Mouse (Mus musculus): ENCODE results near the gene Tmco3.

Gene Tmco3

DNA sequence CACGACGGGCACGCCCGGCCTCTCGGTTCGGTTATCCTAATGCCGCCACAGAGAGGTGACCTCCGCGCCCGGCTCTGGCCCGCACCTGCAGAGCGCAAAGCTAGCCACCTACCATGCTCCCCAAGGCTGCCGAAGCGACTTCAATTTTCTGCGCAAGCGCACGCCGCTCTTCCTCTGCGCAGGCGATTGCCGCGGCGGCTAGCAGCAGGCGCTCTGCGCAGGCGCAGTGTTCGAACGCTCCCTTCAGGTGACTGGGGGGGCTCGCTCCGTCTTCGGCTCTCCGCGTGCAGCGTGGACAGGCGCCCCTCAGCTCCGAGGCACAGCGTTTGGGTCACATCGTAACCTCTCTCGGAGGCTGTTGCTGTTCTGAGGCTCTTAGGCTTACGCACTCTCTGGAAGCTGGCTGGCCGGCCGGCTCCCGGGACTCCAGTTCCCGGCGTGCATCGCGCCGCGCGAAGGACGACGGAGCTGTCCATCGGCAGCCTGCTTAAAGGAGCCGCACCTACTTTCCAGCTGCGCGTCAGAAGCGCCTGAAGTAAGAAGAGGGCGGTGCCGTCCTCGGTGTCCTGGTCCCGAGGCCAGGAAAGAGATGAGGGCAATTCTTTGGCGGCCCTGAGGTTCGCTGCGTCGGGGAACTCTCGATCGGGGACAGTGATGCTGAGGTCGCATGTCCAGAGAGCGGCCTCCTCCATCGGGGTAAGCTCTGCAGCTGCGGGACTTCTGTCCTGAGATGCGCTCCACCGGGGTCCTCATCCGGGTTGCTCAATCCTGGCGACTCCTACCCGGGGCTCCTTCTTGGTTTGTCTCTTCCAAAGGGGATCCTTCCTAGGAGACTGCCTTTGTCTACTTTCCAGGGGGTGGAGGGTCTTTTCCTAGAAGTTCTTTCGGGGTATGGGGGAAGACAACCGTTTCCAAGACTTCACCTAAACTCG is at the start of gene Tmco3, which contains the start of gene Dcun1d2:
TSS of gene Tmco3 (plus strand) at position 499 of the 932 bp plus-strand sequence.
TSS of gene Dcun1d2 (minus strand) at position 440 of the 932 bp plus-strand sequence.
- DNase-seq (ENCODE audit: low spot score) = peak; percentile 96

DNA sequence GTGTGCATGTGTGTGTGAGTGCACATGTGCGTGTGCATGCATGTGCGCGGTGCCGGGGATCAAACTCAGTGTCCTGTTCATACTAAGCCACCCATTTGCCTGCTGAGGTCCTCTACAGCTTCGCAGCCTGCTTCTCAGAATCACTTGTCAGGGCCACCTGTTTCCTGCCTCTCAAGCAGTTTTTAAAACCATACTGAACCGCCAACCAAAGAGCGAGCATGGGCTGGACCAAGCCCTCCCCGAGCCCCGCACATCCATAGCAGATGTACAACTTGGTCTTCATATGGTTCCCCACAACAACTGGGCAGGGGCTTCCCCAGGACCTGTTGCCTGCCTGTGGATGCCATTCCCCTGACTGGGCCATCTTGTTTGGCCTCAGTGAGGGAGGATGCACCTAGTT is 47.9 kb upstream of the Tmco3 start:
- no peak for DNase-seq (ENCODE audit: low spot score)

DNA sequence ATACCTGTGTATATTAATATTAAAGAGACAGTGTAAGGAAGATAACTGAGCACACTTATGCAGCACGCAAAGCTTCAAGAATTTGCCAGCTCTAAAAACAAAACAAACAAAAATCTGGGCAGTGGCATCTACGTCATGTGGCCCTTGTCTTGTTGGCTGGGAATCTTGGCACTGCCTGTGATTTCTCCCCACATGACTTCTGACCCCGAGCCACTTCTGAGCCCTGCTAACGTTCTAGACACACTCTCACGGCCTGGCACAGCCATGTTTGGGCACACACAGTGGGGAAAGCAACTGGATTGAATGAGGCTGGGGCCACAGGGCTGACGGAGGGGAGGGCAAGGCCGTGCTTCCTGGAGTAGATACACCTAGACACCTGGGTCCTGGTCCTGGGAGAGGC is 47.3 kb upstream of the Tmco3 start:
- no peak for DNase-seq (ENCODE audit: low spot score)

DNA sequence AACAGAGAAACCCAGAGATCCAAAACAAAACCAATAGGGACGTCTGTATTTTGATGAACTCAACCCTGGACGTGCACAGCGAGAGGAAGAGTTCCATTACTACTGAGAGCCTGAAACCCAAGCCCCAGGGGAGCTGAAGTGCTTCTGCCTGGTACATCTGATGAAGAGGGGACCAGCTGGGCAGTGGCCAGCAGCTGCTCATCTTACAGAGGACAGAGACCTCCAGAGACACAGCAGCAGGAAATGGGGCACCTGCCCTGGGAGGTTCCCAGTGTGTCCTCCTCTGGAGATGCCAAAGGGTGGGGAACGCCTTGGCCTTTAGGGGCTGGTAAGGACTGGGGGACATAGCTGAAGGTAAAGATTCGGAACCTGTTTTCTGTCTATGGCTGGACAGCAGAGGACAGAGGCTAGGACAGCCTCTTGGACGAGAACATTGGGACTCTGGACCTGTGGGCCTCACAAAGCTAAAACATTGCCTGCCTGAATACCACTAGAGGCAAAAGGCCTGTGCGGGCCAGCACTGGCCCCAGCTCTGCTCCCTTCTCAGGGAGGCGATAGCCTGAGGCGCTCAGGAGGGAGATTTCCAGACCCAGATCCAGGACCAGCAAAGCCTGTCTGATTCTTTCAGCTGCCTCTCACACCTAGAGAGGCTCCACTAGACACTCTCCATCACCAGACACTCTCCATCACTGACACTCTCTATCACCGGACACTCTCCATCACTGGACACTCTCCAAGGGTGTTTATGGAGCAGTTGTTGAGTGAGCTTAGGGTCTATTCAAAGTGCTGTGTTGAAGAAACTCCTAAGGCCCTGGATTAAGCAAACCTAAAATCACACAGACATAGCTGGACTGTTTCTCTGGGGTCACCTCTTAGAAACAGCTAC is 44.8 kb upstream of the Tmco3 start:
- DNase-seq (ENCODE audit: low spot score) = no peak

DNA sequence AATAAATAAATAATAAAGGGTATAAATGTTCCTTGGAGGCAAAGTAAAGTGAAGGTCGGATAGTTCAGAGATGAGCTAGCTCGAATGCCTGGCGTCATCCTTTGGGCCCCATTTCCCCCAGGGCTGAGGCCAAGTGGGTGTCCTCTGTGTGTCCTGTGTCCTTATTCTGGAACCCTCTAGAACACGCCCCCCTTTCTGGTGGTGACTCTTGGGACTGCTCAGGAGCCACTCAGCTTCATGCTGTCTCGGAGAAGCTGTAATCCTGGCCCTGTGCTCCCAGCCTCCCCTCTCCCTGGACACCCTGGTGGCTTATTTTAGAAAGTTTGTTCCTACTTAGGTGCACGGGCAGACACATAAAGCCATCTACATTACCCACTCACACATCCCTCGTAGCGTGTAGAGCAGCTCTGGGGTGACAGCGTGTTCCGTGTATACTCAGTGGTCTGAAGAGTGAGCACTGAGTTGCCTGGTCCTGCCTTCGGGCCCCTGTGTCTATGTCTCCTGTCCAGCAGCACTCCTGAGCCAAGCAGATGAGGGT is 43.6 kb upstream of the Tmco3 start:
- no peak for DNase-seq (ENCODE audit: low spot score)

DNA sequence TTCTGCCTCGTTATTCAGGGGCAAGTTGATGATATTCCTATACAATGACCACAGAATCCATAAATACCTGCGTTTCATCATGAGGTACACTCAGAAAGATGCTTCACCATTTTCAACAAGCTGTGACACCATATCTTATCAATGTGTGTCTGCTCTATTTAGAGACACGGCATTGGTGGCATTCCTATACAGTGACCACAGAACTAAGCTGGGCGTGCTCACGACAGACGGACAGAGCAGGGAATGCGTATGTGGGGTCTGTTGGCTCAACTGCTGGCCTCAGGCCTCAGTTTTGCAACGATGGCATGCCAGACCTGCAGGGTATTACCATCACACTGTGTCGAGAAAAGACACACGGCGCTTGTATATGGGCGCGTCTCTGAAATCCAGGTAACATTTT is 35.2 kb upstream of the Tmco3 start:
- DNase-seq (ENCODE audit: low spot score) = no peak

DNA sequence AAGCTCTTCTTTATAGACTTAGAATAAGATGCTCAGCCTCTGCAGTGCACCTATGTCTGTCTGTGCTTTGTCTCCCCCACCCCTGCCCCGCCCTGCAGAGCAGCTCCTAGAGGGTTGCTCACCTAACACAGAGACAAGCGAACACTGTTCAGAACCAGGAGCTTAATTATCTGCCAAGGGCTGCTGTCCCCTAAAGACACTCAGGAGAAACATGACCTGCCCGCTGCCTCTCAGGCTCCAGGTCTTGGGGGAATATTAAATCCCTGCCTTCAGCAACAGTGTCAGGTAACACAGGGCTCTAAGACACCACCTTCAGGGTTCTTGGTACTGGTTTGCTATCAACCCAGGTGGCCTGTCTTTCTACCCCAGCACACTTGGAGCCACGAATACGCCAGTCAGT is 34.6 kb upstream of the Tmco3 start:
- no peak for DNase-seq (ENCODE audit: low spot score)

DNA sequence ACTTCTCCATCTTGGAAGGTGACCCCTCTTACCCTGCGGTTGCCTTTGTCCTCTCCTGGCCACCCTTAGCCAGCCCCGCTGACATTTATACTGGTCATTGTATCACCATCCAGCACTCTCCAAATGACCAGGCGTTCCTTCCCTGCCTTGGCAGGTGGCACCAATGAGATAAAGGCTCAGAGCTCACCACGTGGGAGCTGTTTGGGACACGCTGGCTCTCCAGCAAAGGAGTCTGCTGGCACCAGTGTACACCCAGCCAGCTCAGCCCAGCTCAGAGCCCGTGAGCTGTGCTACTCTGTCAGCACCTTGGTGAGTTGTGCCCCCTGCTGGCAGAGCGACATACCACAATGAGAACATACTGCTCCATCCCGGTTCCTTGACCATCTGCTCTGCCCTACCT is 34.0 kb upstream of the Tmco3 start, which contains the start of gene Adprhl1:
TSS of gene Adprhl1 (minus strand) at position 144 of the 400 bp plus-strand sequence.
- DNase-seq (ENCODE audit: low spot score) = peak; percentile 20

DNA sequence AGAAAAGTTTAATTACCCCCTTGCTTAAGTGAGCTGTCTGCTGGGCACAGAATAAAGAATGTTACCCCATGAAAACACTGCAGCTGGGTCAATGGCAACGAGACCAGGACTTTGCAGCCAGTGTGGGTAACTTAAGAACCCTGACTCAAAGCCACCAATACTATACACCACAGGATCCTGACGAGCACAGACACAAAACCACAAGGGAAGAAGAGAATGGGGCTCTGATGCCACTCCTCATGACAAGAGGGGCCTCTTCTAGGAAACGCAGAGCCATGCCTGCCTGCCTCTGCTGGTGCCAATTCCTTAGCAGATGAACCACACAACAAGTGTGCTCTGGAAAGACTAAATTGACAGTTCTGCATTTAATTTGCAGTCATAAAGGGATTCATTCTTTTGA is 24.6 kb upstream of the Tmco3 start:
- DNase-seq (ENCODE audit: low spot score) = no peak

DNA sequence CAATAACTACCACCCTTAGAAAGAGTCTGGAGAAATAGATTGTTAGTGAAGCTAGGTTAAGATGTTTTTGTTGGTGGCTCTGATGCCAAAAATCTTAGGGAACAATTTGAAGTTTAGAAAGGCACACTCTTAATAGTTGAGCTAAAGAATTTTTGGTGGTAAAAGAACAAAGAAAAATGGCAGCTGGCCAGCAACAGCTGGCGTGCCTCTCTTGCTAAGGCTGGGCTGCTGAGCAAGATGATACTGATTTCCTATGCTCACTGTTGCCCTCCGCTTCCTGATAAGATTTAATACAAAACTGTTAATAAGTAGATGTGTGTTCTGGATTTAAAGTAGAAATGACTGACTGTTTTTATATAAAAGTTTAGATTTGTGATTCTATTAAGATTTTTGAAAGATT is 20.4 kb upstream of the Tmco3 start:
- no peak for DNase-seq (ENCODE audit: low spot score)

DNA sequence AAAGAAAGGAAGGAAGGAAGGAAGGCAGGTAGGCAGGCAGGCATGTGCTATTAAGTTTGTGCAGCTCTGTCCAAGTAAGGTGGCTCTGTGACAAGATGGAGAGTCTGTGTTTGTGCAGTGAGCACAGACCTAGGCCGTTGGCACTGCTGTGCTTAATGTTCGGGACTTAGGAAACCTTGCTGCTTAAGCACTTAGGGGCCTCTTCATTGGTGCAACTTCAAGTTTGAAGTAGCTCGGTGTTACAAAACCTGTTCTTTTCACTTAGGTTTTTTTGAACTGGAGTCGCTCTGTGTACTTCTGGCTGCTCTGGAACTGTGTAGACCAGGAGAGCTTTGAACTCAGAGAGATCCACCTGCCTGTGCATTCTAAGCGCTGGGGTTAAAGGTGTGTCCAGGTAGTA is 15.2 kb upstream of the Tmco3 start:
- DNase-seq (ENCODE audit: low spot score) = no peak

DNA sequence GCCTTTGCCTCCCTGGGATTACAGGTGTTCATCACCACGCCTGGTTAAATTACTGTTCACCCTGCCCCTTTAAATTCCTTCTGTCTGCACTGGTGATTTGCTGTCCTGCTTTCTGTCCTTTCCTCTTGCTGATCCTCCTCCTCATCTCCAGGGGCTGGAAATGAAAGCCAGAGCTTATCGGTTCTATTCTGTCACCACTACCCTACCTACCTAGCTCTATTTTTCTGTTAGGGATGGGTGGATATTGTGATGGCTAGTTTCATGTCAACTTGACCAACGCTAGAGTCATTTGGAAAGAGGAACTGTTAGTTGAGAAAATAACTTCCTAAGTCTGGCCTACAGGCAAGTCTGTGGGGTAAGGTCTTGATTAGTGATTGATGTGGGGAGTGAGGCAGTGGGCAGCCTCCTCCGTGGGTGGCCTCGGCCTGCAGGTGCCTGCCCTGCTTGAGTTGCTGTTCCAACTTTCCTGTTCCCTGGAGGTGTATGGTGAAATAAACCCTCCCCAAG is 11.0 kb upstream of the Tmco3 start:
- no peak for DNase-seq (ENCODE audit: low spot score)

DNA sequence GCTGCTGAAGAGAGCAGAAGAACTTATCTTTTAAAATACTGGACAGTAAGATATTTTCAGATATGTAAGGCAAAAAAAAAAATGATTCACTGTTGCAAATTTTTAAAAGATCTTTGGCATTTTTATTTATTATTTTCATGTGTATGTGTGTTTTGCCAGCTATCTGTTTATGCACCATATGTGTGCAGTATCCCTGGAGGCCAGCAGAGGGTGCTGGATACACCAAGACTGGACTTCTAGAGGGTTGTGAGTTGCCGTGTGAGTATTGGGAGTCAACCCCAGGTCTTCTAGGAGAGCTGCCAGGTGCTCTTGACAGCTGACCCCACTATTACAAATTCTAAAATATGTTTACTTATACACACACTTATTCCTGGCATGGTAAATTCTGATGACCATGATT is 4.8 kb upstream of the Tmco3 start:
- no peak for DNase-seq (ENCODE audit: low spot score)

DNA sequence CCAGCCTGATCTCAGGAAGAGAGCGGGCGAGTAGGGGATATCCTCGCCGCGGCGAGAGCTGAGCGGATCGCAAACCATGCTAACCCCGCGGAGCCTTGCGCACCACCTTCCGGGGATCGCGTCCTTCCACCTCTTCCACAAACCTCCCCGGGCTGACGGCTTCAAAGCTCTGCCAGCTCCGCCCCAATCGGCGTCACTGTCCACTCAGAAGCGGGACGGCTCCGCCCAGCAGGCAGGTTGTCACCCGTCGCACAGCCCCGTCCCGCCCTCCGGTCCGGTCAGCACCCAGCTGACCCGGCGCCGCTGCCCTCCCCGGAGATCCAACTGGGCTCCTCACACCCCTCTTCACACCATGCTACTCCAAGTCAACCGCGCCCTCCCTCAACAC is 692 bp upstream of the Tmco3 start:
- DNase-seq (ENCODE audit: low spot score) = peak; percentile 94

DNA sequence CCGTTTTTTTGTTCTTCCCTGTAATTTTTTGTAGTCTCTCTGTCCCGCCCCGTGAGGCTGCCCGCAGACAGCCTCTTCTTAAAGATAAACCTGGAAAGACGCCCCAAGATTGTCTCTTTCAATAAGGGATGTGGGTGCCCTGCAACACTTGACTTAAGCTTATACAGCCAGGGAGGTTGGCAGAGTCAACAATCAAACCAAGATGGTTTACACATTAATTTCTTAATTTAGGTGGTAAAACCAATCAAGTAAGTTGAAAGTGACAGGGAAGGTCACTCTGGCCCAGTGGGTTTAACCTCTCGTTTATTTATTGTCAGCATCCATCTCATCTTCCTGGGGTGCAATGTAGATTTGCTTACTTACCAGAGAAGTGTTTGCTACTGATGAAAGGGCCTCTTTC is 656 bp downstream of the Tmco3 start:
- DNase-seq (ENCODE audit: low spot score) = no peak

DNA sequence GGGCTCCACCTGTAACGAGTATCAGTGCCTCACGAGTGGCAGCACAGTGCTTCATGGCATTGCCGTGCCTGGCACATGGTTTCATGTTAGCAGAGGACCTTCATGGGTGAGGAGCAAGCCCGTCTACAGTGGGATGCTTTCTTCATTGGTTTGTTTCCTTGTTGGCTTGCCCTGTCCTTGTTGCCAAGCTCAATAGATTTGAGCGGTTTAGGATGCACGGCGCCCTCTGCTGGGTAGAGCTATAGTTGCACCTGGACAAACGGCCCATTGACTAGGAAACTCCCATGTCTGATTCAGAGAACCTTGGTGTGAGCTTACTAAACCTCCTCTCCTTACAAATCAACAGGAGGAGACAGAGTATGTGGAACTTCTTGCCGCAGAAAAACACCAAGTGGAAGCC is 4.4 kb downstream of the Tmco3 start:
- peak; percentile 52 for DNase-seq (ENCODE audit: low spot score)

DNA sequence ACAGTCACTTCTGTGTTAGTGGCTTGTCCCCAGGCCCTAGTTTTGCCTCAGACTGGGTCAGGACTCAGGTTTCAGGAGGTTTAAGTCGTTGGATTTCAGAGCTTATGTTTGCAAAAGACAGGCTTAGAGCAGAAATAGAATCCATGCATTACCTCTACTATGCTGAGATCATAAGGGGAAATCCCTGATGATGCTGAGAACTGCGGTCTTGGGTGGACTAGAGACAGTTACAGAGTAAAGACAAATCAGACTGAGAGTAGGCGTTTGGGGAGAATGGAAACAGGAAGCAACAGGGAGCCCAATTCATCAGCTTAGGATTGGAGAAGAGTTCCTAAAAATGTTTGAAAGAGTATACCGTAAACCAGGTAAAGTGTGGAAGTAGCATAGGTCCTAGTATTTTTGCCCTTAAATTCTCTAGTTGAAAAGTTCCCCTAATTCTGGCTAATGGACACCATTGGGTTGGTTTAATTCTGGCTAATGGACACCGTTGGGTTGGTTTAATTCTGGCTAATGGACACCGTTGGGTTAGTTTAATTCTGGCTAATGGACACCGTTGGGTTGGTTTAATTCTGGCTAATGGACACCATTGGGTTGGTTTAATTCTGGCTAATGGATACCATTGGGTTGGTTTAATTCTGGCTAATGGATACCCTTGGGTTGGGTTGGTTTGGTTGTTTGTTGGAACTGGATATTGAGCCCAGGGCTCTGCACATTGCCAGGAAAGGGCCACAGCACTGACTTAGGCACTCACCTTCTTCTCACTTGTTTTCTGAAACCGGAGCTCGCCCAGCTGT is 5.9 kb downstream of the Tmco3 start:
- no peak for DNase-seq (ENCODE audit: low spot score)

DNA sequence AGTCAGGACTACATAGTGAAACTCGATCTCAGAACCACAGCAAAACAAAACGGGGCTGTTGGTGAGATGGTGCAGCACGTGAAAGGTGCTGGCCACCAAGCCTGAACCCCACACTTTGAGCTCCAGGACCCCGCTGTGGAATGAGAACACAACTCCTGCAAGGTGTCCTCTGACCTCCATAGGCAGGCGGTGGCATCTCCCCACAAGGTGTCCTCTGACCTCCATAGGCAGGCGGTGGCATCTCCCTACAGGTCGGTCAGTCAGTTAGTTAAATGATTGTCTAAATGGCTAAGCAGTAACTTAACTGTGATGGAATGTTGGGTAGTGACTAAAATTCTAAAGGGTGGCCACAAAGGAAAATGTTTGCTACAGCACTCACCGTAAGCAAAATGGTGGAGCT is 11.6 kb downstream of the Tmco3 start:
- peak; percentile 26 for DNase-seq (ENCODE audit: low spot score)

DNA sequence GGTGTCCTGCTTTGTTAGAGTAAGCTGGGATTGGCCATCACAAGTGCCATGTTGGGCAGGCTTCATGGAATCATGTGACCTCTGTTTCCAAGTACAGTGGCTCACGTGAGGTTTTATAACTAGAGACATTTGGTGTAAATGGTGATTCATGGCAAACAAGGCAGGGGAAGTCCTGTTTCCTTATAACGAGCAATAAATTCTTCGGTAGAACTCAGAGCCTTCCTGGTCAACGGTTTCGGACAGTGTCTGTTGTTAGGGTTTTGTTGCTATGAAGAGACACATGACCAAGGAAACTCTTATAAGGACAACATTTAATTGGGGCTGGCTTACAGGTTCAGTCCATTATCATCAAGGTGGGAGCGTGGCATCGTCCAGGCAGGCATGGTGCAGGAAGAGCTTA is 13.0 kb downstream of the Tmco3 start:
- no peak for DNase-seq (ENCODE audit: low spot score)

DNA sequence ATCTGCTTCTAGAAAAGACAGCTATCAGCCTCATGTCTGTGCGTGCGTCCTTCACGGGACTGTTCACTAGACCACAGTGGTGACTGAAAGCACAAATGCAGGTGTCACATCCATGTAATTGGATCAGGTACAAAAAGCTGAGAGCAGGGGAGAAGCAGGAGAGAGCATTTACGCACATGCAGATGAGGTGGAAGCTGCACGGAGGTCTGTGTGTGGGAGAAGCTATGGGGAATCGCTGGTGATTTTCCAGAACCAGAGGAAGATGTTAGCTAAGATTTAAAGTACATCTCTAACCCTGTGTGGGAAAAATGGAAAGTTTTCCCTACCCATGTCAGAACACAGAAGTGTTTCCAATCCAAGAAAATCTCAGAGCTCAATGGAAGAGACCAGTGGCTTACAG is 17.5 kb downstream of the Tmco3 start:
- no peak for DNase-seq (ENCODE audit: low spot score)

DNA sequence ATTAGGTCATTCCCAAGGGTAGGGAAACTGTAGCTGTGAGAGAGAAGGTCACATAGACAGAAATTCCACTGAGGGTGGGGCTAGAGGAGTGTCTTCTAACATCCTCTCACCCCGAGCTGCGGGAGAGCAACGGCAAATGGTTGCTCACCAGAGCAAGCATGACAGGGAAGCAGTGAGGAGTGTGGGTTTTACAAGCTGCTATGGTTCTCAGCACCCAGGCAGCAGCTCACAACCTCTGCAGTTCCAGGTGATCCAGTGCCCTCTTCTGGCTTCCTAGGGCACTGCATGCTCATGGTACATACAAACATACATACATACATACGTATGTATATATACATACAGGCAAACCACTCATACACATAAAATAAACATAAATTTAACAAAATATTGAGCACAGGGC is 17.9 kb downstream of the Tmco3 start:
- no peak for DNase-seq (ENCODE audit: low spot score)

Measured in yolk sac, embryonic 10.5 days (tissue).